Mouse (Mus musculus) 3134 (cell line): ENCODE data around the gene Acsm3.

ENCODE experiments used
- DNase-seq: peaks from one replicate; pipeline ENCODE4 v3.0.0-alpha.2; 2011; ENCODE audit warnings: low spot score; ENCODE audit not compliant: insufficient read length; ENCODE audit errors: extremely low read depth

Gene Acsm3

DNA sequence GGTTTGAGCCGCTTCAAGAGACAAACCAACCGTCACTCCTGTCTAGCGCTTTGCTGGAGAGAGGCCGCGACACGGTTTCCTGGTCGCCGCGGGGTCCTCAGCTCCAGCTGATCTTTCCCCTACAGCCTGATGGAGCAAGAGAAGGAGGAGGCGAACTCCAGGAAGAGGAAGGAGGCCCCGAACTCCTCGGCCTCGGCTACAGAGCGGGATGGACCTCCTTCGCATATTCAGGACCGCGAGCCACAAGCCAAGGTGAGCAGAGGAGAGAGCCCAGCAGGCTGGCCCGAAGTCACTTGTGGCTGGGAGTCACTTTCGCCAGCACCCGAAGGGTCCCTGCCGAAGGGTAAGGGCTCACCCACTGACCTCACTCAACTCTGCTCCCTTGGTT is 33.5 kb downstream of the Acsm3 start:
- no peak for DNase-seq

DNA sequence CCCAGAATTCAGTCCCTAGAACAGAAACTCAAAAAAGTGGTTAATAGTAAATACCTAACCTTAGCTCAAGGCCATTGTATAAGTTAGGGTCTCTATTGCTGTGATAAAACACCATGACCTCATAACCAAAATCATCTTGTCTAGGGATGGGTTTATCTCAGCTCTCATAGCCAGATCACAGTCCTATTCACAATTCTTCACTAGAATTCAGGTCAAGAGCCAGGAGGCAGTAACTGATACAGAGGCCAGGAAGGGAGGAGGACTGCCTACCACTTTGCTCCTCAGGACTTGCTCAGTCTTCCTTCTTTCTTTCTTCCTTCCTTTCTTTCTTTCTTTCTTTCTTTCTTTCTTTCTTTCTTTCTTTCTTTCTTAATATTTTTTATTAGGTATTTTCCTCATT is 34.6 kb downstream of the Acsm3 start:
- no peak for DNase-seq

DNA sequence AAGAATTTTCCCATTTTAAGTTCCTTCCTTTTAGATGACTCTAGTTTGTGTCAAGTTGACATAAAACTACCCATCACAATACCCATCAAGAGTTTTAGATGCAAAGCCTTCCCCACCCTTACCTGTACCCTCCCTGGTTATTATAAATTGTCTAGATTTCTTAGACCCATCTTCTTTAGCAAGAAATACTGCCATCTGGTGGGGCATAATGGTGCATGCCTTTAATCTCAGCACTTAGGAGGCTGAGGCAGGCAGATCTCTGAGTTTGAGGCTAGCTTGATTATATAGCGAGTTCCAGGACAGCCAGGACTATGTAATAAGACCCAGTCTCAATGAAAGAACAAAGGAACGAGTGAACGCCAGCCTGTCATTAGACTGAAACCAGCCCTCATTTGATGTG is 39.8 kb downstream of the Acsm3 start:
- DNase-seq = no peak

DNA sequence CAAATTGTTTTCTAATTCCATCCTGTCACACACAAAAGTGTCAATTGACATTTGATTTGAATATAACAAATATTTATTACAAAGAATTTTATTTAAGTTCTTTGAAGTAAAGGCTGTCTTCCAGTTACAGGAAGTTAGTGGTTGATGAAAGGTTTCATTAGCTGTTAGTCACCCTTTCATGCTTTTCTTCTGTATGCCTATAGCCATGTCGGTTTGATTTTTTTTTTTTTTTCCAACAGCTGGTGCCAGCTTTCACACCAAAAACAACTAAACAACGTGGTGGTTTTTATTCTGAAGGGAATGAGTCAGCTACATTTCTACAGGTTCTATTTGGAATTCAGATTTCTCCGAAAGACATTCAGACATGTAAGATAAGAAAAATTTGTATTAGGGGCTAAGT is 40.3 kb downstream of the Acsm3 start:
- peak; percentile 17 for DNase-seq

DNA sequence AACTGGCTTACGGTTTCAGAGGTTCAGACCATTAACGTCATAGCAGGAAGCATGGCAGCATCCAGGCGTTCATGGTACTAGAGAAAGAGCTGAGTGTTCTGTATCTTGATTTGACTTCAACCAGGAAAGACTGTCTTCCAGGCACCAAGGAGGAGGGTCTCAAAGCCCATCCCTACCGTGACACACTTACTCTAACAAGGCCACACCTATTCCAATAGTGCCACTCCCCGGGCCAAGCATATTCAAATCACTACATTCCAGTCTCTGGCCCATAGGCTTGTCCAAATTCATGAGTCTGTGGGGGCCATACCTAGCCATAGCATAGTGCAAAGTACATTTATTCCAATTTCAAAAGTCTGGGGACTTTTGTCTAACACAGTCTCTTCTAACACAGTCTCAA is 46.7 kb downstream of the Acsm3 start:
- no peak for DNase-seq

DNA sequence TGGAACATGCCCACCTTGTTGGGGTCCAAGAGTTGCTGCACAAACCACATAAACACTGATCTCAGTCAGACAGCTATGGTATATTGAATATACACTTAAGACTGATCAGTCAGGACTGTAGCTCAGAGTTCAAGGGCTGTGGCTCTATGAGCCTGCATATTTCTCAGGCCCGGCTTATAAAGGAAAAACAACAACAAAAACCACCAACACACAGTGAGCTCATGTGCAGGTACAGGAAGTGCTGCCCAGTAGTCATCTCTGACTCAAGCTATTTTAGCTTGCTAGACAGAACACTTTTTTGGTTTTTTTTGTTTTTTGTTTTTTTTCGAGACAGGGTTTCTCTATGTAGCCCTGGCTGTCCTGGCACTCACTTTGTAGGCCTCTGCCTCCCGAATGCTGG is 48.0 kb downstream of the Acsm3 start:
- DNase-seq = no peak

DNA sequence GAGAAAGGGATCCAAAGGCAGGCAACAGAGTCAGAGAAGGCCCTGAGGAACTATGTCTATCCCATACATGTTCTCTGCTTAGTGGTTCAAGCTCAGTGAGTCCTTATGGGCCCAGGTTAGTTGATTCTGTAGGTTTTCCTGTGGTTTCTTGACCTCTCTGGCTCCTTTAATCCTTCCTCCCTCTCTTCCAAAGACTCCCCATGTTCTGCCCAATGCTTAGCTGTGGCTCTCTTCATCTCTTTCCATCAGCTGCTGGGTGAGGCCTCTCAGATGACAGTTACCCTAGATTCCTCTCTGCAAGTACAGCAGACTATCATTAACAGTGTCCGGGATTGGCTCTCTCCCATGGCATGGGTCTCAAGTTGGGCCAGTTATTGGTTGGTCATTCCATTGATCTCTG is 74.6 kb downstream of the Acsm3 start:
- no peak for DNase-seq

DNA sequence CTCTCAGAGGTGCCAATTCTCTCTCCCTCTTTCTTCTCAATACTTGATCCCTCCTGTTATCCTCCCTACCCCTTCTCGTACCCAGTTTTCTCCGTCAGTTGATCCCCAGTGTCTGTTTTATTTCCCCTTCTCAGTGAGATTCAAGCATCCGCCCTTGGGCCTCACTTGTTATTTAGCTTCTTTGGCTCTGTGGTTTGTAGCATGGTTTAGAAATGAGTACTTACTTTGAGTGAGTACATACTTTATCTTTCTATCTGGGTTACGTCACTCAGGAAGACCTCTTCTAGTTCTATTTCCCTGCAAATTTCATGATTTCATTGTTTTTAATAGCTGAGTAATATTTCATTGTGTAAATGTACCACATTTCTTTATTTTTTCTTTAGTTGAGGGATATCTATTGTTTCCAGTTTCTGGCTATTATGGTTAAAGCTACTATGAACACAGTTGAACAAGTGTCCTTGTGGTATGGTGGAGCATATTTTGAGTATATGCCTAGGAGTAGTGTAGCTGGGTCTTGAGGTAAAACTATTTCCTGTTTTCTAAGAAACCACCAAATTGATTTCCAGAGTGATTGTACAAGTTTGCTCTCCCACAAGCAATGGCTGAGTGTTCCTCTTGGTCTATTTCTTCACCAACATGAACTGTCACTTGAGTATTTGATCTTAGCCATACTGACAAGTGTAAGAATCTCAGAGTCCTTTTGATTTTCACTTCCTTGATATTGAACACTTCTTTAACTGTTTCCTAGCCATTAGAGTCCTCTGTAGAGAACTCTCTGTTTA is 75.5 kb downstream of the Acsm3 start:
- no peak for DNase-seq
